Mouse (Mus musculus): ENCODE results near the gene Pde6d. TPM values are rescaled to one million over a fixed set of nuclear protein-coding genes. Genes with fewer than 3 reads are reported as not detected.

Pde6d gene
- polyA plus RNA-seq, 1 experiment from 2014 or later = 115 TPM

GRCm38 (mm10) chr1:86504697-86505421, 77.6 kb downstream of the Pde6d start:
- peaks cover 60% of the 10 kb centered on the region for H3K4me1 ChIP-seq (replicated peaks)
- 15% methylated on average over 19 of the region's 19 CpGs for WGBS
- H3K9ac ChIP-seq = peak overlapping the region; percentile 69
- H3K27ac ChIP-seq (replicated peaks) = peak overlapping the region; percentile 95
- no peaks in the 10 kb centered on the region for H3K36me3 ChIP-seq
- no peaks in the 10 kb centered on the region for H3K9me3 ChIP-seq
- ATAC-seq (ENCODE audit: low FRiP score, low read depth) = no peak
- H3K4me3 ChIP-seq = peak overlapping the region; percentile 50
- H3K27me3 ChIP-seq = no peaks in the 10 kb centered on the region
- peak overlapping the region; percentile 81 for H3K4me2 ChIP-seq

GRCm38 (mm10) chr1:86503906-86504696, 78.3 kb downstream of the Pde6d start:
- under 1% methylated on average over 63 of the region's 64 CpGs for WGBS
- Histone ChIP-seq H3K36me3 (no peaks in the 10 kb centered on the region), H3K9me3 (no peaks in the 10 kb centered on the region), H3K27me3 (no peaks in the 10 kb centered on the region), H3K9ac (peak overlapping the region; percentile 69), H3K4me3 (peak overlapping the region; percentile 50), H3K4me1 (replicated peaks) (peaks cover 54% of the 10 kb centered on the region), H3K27ac (replicated peaks) (peak overlapping the region; percentile 95), H3K4me2 (peak overlapping the region; percentile 81)
- ATAC-seq (ENCODE audit: low FRiP score, low read depth) = peak; percentile 92

- H3K4me2 ChIP-seq = peak overlapping the region; percentile 81
- peaks cover 58% of the 10 kb centered on the region for H3K4me1 ChIP-seq (replicated peaks)
- H3K27ac ChIP-seq (replicated peaks) = peak overlapping the region; percentile 95
- H3K9ac ChIP-seq = peak overlapping the region; percentile 69
- no peaks in the 10 kb centered on the region for H3K36me3 ChIP-seq
- no peaks in the 10 kb centered on the region for H3K9me3 ChIP-seq
- no peak for ATAC-seq (ENCODE audit: low FRiP score, low read depth)
- H3K4me3 ChIP-seq = peak overlapping the region; percentile 50
- no peaks in the 10 kb centered on the region for H3K27me3 ChIP-seq
- WGBS = 16% methylated on average over 16 of the region's 16 CpGs
Measured at GRCm38 (mm10) chr1:86503165-86503747, 79.2 kb downstream of the Pde6d start.

GRCm38 (mm10) chr1:86502221-86503048, 80.0 kb downstream of the Pde6d start:
- H3K4me2 ChIP-seq = peak overlapping the region; percentile 31; the same call in 1 of the 2 replicates
- H3K36me3 ChIP-seq = no peaks in the 10 kb centered on the region
- 20% methylated on average over 16 of the region's 17 CpGs for WGBS
- no peaks in the 10 kb centered on the region for H3K9me3 ChIP-seq
- no peak for ATAC-seq (ENCODE audit: low FRiP score, low read depth)
- H3K4me3 ChIP-seq = no peak overlapping the region
- no peaks in the 10 kb centered on the region for H3K27me3 ChIP-seq
- H3K27ac ChIP-seq (replicated peaks) = peak overlapping the region; percentile 76
- 0 out of 2 replicates have a peak overlapping the region, but pooled peaks have one; percentile 14 for H3K9ac ChIP-seq
- peaks cover 58% of the 10 kb centered on the region for H3K4me1 ChIP-seq (replicated peaks)

GRCm38 (mm10) chr1:86501559-86501958, 80.9 kb downstream of the Pde6d start:
- 2% methylated on average over 4 of the region's 4 CpGs for WGBS
- no peaks in the 10 kb centered on the region for H3K36me3 ChIP-seq
- H3K4me1 ChIP-seq (replicated peaks) = peaks cover 55% of the 10 kb centered on the region
- H3K27me3 ChIP-seq = no peaks in the 10 kb centered on the region
- no peaks in the 10 kb centered on the region for H3K9me3 ChIP-seq
- no peak overlapping the region for H3K4me3 ChIP-seq
- H3K27ac ChIP-seq (replicated peaks) = peak overlapping the region; percentile 76
- ATAC-seq (ENCODE audit: low FRiP score, low read depth) = 0 out of 2 replicates have a peak, but pooled peaks have one; percentile 1
- H3K9ac ChIP-seq = peak overlapping the region; percentile 23; the same call in 1 of the 2 replicates
- H3K4me2 ChIP-seq = peak overlapping the region; percentile 31

GRCm38 (mm10) chr1:86501114-86501532, 81.3 kb downstream of the Pde6d start:
- 35% methylated on average over 6 of the region's 6 CpGs for WGBS

GRCm38 (mm10) chr1:86500681-86501080, 81.7 kb downstream of the Pde6d start:
- Histone ChIP-seq H3K36me3 (no peaks in the 10 kb centered on the region), H3K4me2 (no peak overlapping the region), H3K4me1 (replicated peaks) (peaks cover 47% of the 10 kb centered on the region), H3K4me3 (no peak overlapping the region), H3K9me3 (no peaks in the 10 kb centered on the region), H3K27me3 (no peaks in the 10 kb centered on the region), H3K27ac (replicated peaks) (no peak overlapping the region; the same call in 1 of the 2 replicates), H3K9ac (no peak overlapping the region)
- WGBS = 69% methylated on average over 4 of the region's 4 CpGs
- no peak for ATAC-seq (ENCODE audit: low FRiP score, low read depth)

More at GRCm38 (mm10) chr1:86501114-86501532, 81.3 kb downstream of the Pde6d start:
- ATAC-seq (ENCODE audit: low FRiP score, low read depth) = no peak
- Histone ChIP-seq H3K36me3 (no peaks in the 10 kb centered on the region), H3K4me3 (no peak overlapping the region), H3K27me3 (no peaks in the 10 kb centered on the region), H3K4me2 (no peak overlapping the region), H3K4me1 (replicated peaks) (peaks cover 51% of the 10 kb centered on the region), H3K27ac (replicated peaks) (peak overlapping the region; percentile 76), H3K9ac (no peak overlapping the region), H3K9me3 (no peaks in the 10 kb centered on the region)

GRCm38 (mm10) chr1:86499903-86500302, 82.5 kb downstream of the Pde6d start:
- H3K4me1 ChIP-seq (replicated peaks) = peaks cover 40% of the 10 kb centered on the region
- H3K36me3 ChIP-seq = no peaks in the 10 kb centered on the region
- ATAC-seq (ENCODE audit: low FRiP score, low read depth) = no peak
- H3K27ac ChIP-seq (replicated peaks) = no peak overlapping the region
- no peak overlapping the region for H3K4me3 ChIP-seq
- no peak overlapping the region for H3K4me2 ChIP-seq
- H3K27me3 ChIP-seq = no peaks in the 10 kb centered on the region
- H3K9ac ChIP-seq = no peak overlapping the region
- WGBS = 48% methylated on average over 3 of the region's 3 CpGs
- no peaks in the 10 kb centered on the region for H3K9me3 ChIP-seq

GRCm38 (mm10) chr1:86498611-86499010, 83.8 kb downstream of the Pde6d start:
- Histone ChIP-seq H3K9me3 (no peaks in the 10 kb centered on the region), H3K9ac (0 out of 2 replicates have a peak overlapping the region, but pooled peaks have one; percentile 10), H3K27ac (replicated peaks) (no peak overlapping the region), H3K4me2 (no peak overlapping the region), H3K27me3 (no peaks in the 10 kb centered on the region), H3K36me3 (no peaks in the 10 kb centered on the region), H3K4me3 (no peak overlapping the region), H3K4me1 (replicated peaks) (peaks cover 30% of the 10 kb centered on the region)
- no peak for ATAC-seq (ENCODE audit: low FRiP score, low read depth)
- 50% methylated on average over 1 of the region's 1 CpGs for WGBS

GRCm38 (mm10) chr1:86497986-86498385, 84.4 kb downstream of the Pde6d start:
- peaks cover 24% of the 10 kb centered on the region for H3K4me1 ChIP-seq (replicated peaks)
- no peak overlapping the region for H3K4me3 ChIP-seq
- no peaks in the 10 kb centered on the region for H3K36me3 ChIP-seq
- no peak overlapping the region for H3K27ac ChIP-seq (replicated peaks)
- no peaks in the 10 kb centered on the region for H3K9me3 ChIP-seq
- 43% methylated on average over 3 of the region's 3 CpGs for WGBS
- no peak for ATAC-seq (ENCODE audit: low FRiP score, low read depth)
- no peak overlapping the region for H3K4me2 ChIP-seq
- H3K9ac ChIP-seq = no peak overlapping the region
- H3K27me3 ChIP-seq = no peaks in the 10 kb centered on the region

- ATAC-seq (ENCODE audit: low FRiP score, low read depth) = no peak
- Histone ChIP-seq H3K9me3 (no peaks in the 10 kb centered on the region), H3K4me1 (replicated peaks) (peaks cover 20% of the 10 kb centered on the region), H3K4me3 (no peak overlapping the region), H3K9ac (no peak overlapping the region), H3K4me2 (no peak overlapping the region), H3K36me3 (no peaks in the 10 kb centered on the region), H3K27ac (replicated peaks) (no peak overlapping the region), H3K27me3 (no peaks in the 10 kb centered on the region)
- WGBS = 77% methylated on average over 5 of the region's 5 CpGs
Measured at GRCm38 (mm10) chr1:86497361-86497760, 85.1 kb downstream of the Pde6d start.
